Mouse (Mus musculus) MEL (cell line): ENCODE measurements around the gene Pigs. TPM values are rescaled to one million over a fixed set of nuclear protein-coding genes. Genes with fewer than 3 reads are reported as not detected.

Experiments used
- polyA plus RNA-seq, 2 experiments: library from polyadenylated mRNA; stranded (reverse) in 1 of 2; unstranded in 1 of 2; fragments of >175 nt in 1 of 2; fragments of >200 nt in 1 of 2; gene quantifications; 2 replicates each; pipeline versions ENCODE4 v1.2.1 to v1.2.4; 2012; ENCODE audit warnings: low replicate concordance in 2 of 2, low read depth in 1 of 2; ENCODE audit not compliant: insufficient read length in 2 of 2, insufficient read depth in 1 of 2, missing spikeins in 1 of 2
- total RNA-seq: library from RNA; depleted of rRNA; stranded (reverse); fragments of 300-350 nt; gene quantifications from 2 replicates; pipeline ENCODE4 v1.2.3, GENCODE M21; 2012; rRNA removed

Pigs gene
- total and polyA plus RNA-seq, 3 experiments: 28.5 to 97.1 (median 51.2) TPM

Other genes starting within 250 kb of the Pigs start
- gene Eral1, start 248.0 kb upstream of the Pigs start, total RNA-seq: 39.6 and 43.5 TPM in 2 replicates
- 10 to 100 TPM in 1 of 2 experiments, not detected in 1; 38.4 TPM for gene Eral1, start 248.0 kb upstream of the Pigs start, polyA plus RNA-seq
- 2.4 and 2.5 TPM in 2 replicates for gene Fam222b, start 233.8 kb upstream of the Pigs start, total RNA-seq
- gene Fam222b, start 233.8 kb upstream of the Pigs start, polyA plus RNA-seq: 1 to 10 TPM in 1 of 2 experiments, not detected in 1; 8.1 TPM
- 21.0 and 42.0 TPM in 2 replicates for gene Traf4, start 162.8 kb upstream of the Pigs start, total RNA-seq
- 10 to 100 TPM in 1 of 2 experiments, not detected in 1; 34.4 TPM for gene Traf4, start 162.8 kb upstream of the Pigs start, polyA plus RNA-seq
- gene Nek8, start 151.7 kb upstream of the Pigs start, total RNA-seq: 6.0 and 7.5 TPM in 2 replicates
- gene Nek8, start 151.7 kb upstream of the Pigs start, polyA plus RNA-seq: 10 to 100 TPM in 1 of 2 experiments, not detected in 1; 10.1 TPM
- 16.2 and 28.3 TPM in 2 replicates for gene Tlcd1, start 151.7 kb upstream of the Pigs start, total RNA-seq
- gene Tlcd1, start 151.7 kb upstream of the Pigs start, polyA plus RNA-seq: 10 to 100 TPM in 1 of 2 experiments, not detected in 1; 23.3 TPM
- gene Rpl23a, start 144.8 kb upstream of the Pigs start, total RNA-seq: 3,920 and 4,112 TPM in 2 replicates
- gene Rpl23a, start 144.8 kb upstream of the Pigs start, polyA plus RNA-seq: 1,000 to 10,000 TPM in 1 of 2 experiments, not detected in 1; 2,892 TPM
- 20.8 TPM in 2 replicates for gene Rab34, start 140.0 kb upstream of the Pigs start, total RNA-seq
- 10 to 100 TPM in 1 of 2 experiments, not detected in 1; 42.9 TPM for gene Rab34, start 140.0 kb upstream of the Pigs start, polyA plus RNA-seq
- 0.15 and 0.16 TPM in 2 replicates for gene Proca1, start 135.0 kb upstream of the Pigs start, total RNA-seq
- gene Proca1, start 135.0 kb upstream of the Pigs start, polyA plus RNA-seq: under 1 TPM in 1 of 2 experiments, not detected in 1; 0.54 TPM
- gene Sdf2, start 82.7 kb upstream of the Pigs start, total RNA-seq: 75.5 and 81.4 TPM in 2 replicates
- gene Sdf2, start 82.7 kb upstream of the Pigs start, polyA plus RNA-seq: 10 to 100 TPM in 1 of 2 experiments, not detected in 1; 68.1 TPM
- gene Supt6, start 82.4 kb upstream of the Pigs start, total RNA-seq: 39.6 and 40.3 TPM in 2 replicates
- 10 to 100 TPM; 59.8 to 93.2 TPM for gene Supt6, start 82.4 kb upstream of the Pigs start, polyA plus RNA-seq
- 80.5 and 85.9 TPM in 2 replicates for gene 2610507B11Rik, start 66.7 kb upstream of the Pigs start, total RNA-seq
- 10 to 100 TPM; 75.8 to 77.6 TPM for gene 2610507B11Rik, start 66.7 kb upstream of the Pigs start, polyA plus RNA-seq
- 0.73 and 1.6 TPM in 2 replicates for gene BC030499, start 37.6 kb upstream of the Pigs start, total RNA-seq
- 1 to 10 TPM in 1 of 2 experiments, not detected in 1; 1.1 TPM for gene BC030499, start 37.6 kb upstream of the Pigs start, polyA plus RNA-seq
- gene Spag5, start 26.9 kb upstream of the Pigs start, total RNA-seq: 40.1 and 50.9 TPM in 2 replicates
- gene Spag5, start 26.9 kb upstream of the Pigs start, polyA plus RNA-seq: 100 to 1,000 TPM in 1 of 2 experiments, 10 to 100 TPM in 1; 77.5 to 274 TPM
- gene Aldoc, start 5.4 kb upstream of the Pigs start, total RNA-seq: 3.0 and 4.0 TPM in 2 replicates
- 1 to 10 TPM in 1 of 2 experiments, not detected in 1; 8.1 TPM for gene Aldoc, start 5.4 kb upstream of the Pigs start, polyA plus RNA-seq
- 61.7 and 63.0 TPM in 2 replicates for gene Unc119, start 15.1 kb downstream of the Pigs start, total RNA-seq
- gene Unc119, start 15.1 kb downstream of the Pigs start, polyA plus RNA-seq: 100 to 1,000 TPM in 1 of 2 experiments, not detected in 1; 140 TPM
- gene Foxn1, start 58.1 kb downstream of the Pigs start, total RNA-seq: not detected in 2 replicates
- gene Foxn1, start 58.1 kb downstream of the Pigs start, polyA plus RNA-seq: not detected
- gene Slc13a2, start 93.8 kb downstream of the Pigs start, total RNA-seq: not detected in 2 replicates
- not detected for gene Slc13a2, start 93.8 kb downstream of the Pigs start, polyA plus RNA-seq
- 7.5 and 11.6 TPM in 2 replicates for gene Slc46a1, start 137.3 kb downstream of the Pigs start, total RNA-seq
- gene Slc46a1, start 137.3 kb downstream of the Pigs start, polyA plus RNA-seq: 1 to 10 TPM in 1 of 2 experiments, not detected in 1; 8.3 TPM
- gene Sarm1, start 169.3 kb downstream of the Pigs start, total RNA-seq: 0.73 and 1.1 TPM in 2 replicates
- 1 to 10 TPM in 1 of 2 experiments, not detected in 1; 4.3 TPM for gene Sarm1, start 169.3 kb downstream of the Pigs start, polyA plus RNA-seq
- gene Vtn, start 170.7 kb downstream of the Pigs start, total RNA-seq: not detected in 2 replicates
- gene Vtn, start 170.7 kb downstream of the Pigs start, polyA plus RNA-seq: under 1 TPM in 1 of 2 experiments, not detected in 1; 0.18 TPM
- 0.15 TPM in 1 of 2 replicates, not detected in the other for gene Sebox, start 175.0 kb downstream of the Pigs start, total RNA-seq
- gene Sebox, start 175.0 kb downstream of the Pigs start, polyA plus RNA-seq: under 1 TPM in 1 of 2 experiments, not detected in 1; 0.06 TPM
- gene Tmem199, start 183.8 kb downstream of the Pigs start, total RNA-seq: 51.9 and 57.1 TPM in 2 replicates
- 10 to 100 TPM in 1 of 2 experiments, not detected in 1; 36.5 TPM for gene Tmem199, start 183.8 kb downstream of the Pigs start, polyA plus RNA-seq
- 157 and 182 TPM in 2 replicates for gene Poldip2, start 183.8 kb downstream of the Pigs start, total RNA-seq
- 100 to 1,000 TPM; 166 to 260 TPM for gene Poldip2, start 183.8 kb downstream of the Pigs start, polyA plus RNA-seq
- gene Tnfaip1, start 207.9 kb downstream of the Pigs start, total RNA-seq: 3.9 and 4.7 TPM in 2 replicates
- gene Tnfaip1, start 207.9 kb downstream of the Pigs start, polyA plus RNA-seq: 1 to 10 TPM in 1 of 2 experiments, not detected in 1; 7.4 TPM
- gene Ift20, start 207.9 kb downstream of the Pigs start, total RNA-seq: 153 and 196 TPM in 2 replicates
- 100 to 1,000 TPM in 1 of 2 experiments, not detected in 1; 128 TPM for gene Ift20, start 207.9 kb downstream of the Pigs start, polyA plus RNA-seq
- 204 and 207 TPM in 2 replicates for gene Tmem97, start 222.4 kb downstream of the Pigs start, total RNA-seq
- 100 to 1,000 TPM; 166 to 215 TPM for gene Tmem97, start 222.4 kb downstream of the Pigs start, polyA plus RNA-seq